Mouse (Mus musculus) bone marrow macrophage, adult 2 months (primary cell): ENCODE data around the gene Abcd3.

Experiments used
- CTCF ChIP-seq: IDR thresholded peaks from 2 replicates; pipeline ENCODE4 v1.5.1; 2012; ENCODE audit warnings: low read depth, mild to moderate bottlenecking, low read length, moderate library complexity
- POLR2A ChIP-seq: IDR thresholded peaks from 2 replicates; pipeline ENCODE4 v1.6.1; 2012; ENCODE audit warnings: mild to moderate bottlenecking, low read depth, low read length, borderline replicate concordance

- TF ChIP-seq POLR2A (no peak), CTCF (no peak)
Observed at GRCm38 (mm10) chr3:121825092-121825491, 10.0 kb upstream of the Abcd3 start.
